8 mouse cellular contexts compared by ENCODE assay signal in the genomic region with DNA sequence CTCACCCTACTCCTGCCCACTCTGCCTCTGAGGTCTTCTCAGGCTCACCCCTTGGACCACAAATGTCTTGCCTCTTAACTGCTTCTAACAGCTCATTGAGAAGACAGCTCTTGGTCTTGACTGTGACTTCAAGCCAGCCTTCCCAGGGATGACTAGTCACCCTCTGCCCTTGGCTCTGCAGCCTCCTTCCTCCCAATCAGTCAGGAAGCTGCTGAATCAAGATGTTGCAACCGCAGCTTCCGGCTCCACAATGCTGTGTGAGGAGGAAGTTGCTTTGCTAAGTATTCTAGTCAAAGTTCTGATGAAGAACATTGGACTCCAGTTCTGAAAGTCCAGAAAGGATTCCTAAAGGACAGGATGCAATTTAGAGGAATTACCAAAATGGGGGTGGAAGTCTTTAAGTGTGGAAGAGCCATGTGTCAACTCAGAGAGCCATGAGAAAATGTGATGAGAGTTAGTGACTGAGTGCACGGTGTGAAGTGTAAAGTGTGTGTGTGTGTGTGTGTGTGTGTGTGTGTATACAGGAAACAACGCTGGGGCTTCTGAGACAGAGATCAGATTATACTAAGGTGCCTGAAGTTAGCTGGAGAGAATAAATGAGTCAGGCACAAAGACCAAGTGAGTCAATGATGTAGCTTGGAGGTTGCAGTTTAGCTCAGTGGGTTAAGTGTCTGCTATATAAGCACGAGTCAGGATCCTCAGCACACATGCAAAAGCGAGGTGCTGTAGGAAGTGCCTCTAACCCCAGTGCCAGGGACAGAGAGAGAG. TPM values are rescaled to one million over a fixed set of nuclear protein-coding genes. Genes with fewer than 3 reads are reported as not detected.
DNase-seq lines count a peak whose midpoint lies in the region; ATAC-seq and TF ChIP-seq lines count a peak whose summit lies in the region.

No protein-coding gene starts in this region.

- peak; percentile 62 to 70 for DNase-seq in adrenal gland, postnatal 36 days
- peak; percentile 24 for DNase-seq in yolk sac, embryonic 10.5 days (ENCODE audit: low spot score)
- no peak for DNase-seq in cerebellum, postnatal 14 days
- DNase-seq in cerebellum, adult 2 months: no peak
- no peak for DNase-seq in left cerebral cortex, postnatal 36 days (ENCODE audit: low spot score in 2 of 2)

- peak overlapping the region; percentile 66 for H3K27ac ChIP-seq in intestine, embryonic 16.5 days (ENCODE audit: low read length)
- H3K27ac ChIP-seq in cerebellum, adult 2 months (ENCODE audit: insufficient read depth, low read length): no peak overlapping the region

- TF ChIP-seq POLR2A in cerebellum, adult 2 months (IDR thresholded peaks at IDR 0.05; ENCODE audit: borderline replicate concordance, insufficient read depth, low read length): no peak

- no peak overlapping the region for H3K4me3 ChIP-seq in intestine, embryonic 16.5 days (ENCODE audit: low read length)
- no peak overlapping the region for H3K4me3 ChIP-seq in cerebellum, adult 2 months (replicated peaks; ENCODE audit: insufficient read depth, low read depth, low read length)

- TF ChIP-seq CTCF in cerebellum, adult 2 months (IDR thresholded peaks at IDR 0.05; ENCODE audit: borderline replicate concordance, insufficient read depth, low read depth, low read length): no peak

- peaks cover 8% of the 10 kb centered on the region; the same call in 1 of the 2 replicates for H3K4me1 ChIP-seq in intestine, embryonic 16.5 days (ENCODE audit: control insufficient read depth, insufficient read depth, low read length)
- no peaks in the 10 kb centered on the region for H3K4me1 ChIP-seq in cerebellum, adult 2 months (ENCODE audit: control insufficient read depth, insufficient read depth, low read length)

- no peaks in the 10 kb centered on the region for H3K27me3 ChIP-seq in intestine, embryonic 16.5 days (replicated peaks; ENCODE audit: control insufficient read depth, insufficient read depth, low read length)
- H3K27me3 ChIP-seq in cerebellum, adult 2 months (ENCODE audit: control insufficient read depth, insufficient read depth, low read length): no peaks in the 10 kb centered on the region

- ATAC-seq in CD4-positive, CD25-positive, alpha-beta regulatory T cell, adult 4 months: peak; percentile 90
- ATAC-seq in intestine, embryonic 16.5 days: peak; percentile 73
- ATAC-seq in megakaryocyte, adult 5-6 weeks (ENCODE audit: poor library complexity, severe bottlenecking): peak; percentile 99

- whole genome bisulfite sequencing in intestine, embryonic 16.5 days: 55% methylated on average over 6 of the region's 6 CpGs
- 80% methylated on average over 6 of the region's 6 CpGs for WGBS in cerebellum, adult 2 months

- H3K9ac ChIP-seq in intestine, embryonic 16.5 days (ENCODE audit: low read depth, low read length): no peak overlapping the region

- intact Hi-C loops in left cerebral cortex, postnatal 36 days (cut with DNase I): no loop called here

- no peaks in the 10 kb centered on the region for H3K9me3 ChIP-seq in intestine, embryonic 16.5 days (ENCODE audit: control insufficient read depth, low read length)

- no peaks in the 10 kb centered on the region for H3K36me3 ChIP-seq in intestine, embryonic 16.5 days (ENCODE audit: control insufficient read depth, insufficient read depth, low read length)

- no peak overlapping the region for H3K4me2 ChIP-seq in intestine, embryonic 16.5 days (ENCODE audit: low read depth, low read length)

RNA-seq across cellular contexts. Expression of a gene that starts 14.5 kb away (rescaled TPM):
- polyA plus RNA-seq in CD4-positive, CD25-positive, alpha-beta regulatory T cell, adult 4 months (2017; shearing (Covaris generic)): 100 to 1,000 TPM; 369 to 477 TPM
- total RNA-seq in adrenal gland, postnatal 36 days (2021): 10 to 100 TPM; 20.5 to 24.5 TPM
- 70.0 and 72.9 TPM in 2 replicates for polyA plus RNA-seq in intestine, embryonic 16.5 days (2015; fragmentation: Nextera tagmentation; extraction: Ambion mirVana)
- total RNA-seq in megakaryocyte, adult 5-6 weeks (2015): 70.3 and 73.9 TPM in 2 replicates
- 92.6 and 94.5 TPM in 2 replicates for total RNA-seq in megakaryocyte, adult 5-6 weeks (2017)
- polyA plus RNA-seq in cerebellum, adult 2 months (2012; rRNA removed): 60.8 and 61.5 TPM in 2 replicates
- total RNA-seq in left cerebral cortex, postnatal 36 days (2021): 100 to 1,000 TPM; 130 to 148 TPM

RNA-seq across cellular contexts. Expression of a gene that starts 58.7 kb away (rescaled TPM):
- polyA plus RNA-seq in CD4-positive, CD25-positive, alpha-beta regulatory T cell, adult 4 months (2017; shearing (Covaris generic)): 1 to 10 TPM; 3.4 to 8.4 TPM
- total RNA-seq in adrenal gland, postnatal 36 days (2021): 10 to 100 TPM; 10.8 to 11.6 TPM
- polyA plus RNA-seq in intestine, embryonic 16.5 days (2015; fragmentation: Nextera tagmentation; extraction: Ambion mirVana): 9.7 and 12.7 TPM in 2 replicates
- total RNA-seq in megakaryocyte, adult 5-6 weeks (2015): 0.85 and 6.1 TPM in 2 replicates
- 5.3 and 14.8 TPM in 2 replicates for total RNA-seq in megakaryocyte, adult 5-6 weeks (2017)
- polyA plus RNA-seq in cerebellum, adult 2 months (2012; rRNA removed): 18.8 and 24.3 TPM in 2 replicates
- total RNA-seq in left cerebral cortex, postnatal 36 days (2021): 10 to 100 TPM; 29.0 to 32.0 TPM

Comparison
In these comparisons a context has a peak if more than half of its experiments do, and no peak if none do; other contexts are left out.
1. DNase-seq: peak in adrenal gland, postnatal 36 days (2 of 2) and yolk sac, embryonic 10.5 days (single experiment); none in cerebellum, postnatal 14 days (0 of 2), cerebellum, adult 2 months (0 of 2) and left cerebral cortex, postnatal 36 days (0 of 2).
2. Peak in every context shown above with its lines, with median percentiles within 50 percentile points of each other: ATAC-seq.